Mouse (Mus musculus) liver, postnatal 0 days (tissue): ENCODE data around the gene Creb1. TPM values are rescaled to one million over a fixed set of nuclear protein-coding genes. Genes with fewer than 3 reads are reported as not detected.

ENCODE experiments used
- ATAC-seq: fragments of 200-750 bp; cut with Nextera tagmentation; 2 replicates; pipeline ENCODE4 v1.8.0; 2017; ENCODE audit warnings: mild to moderate bottlenecking, moderate library complexity
- DNase-seq: peaks from one replicate; pipeline ENCODE4 v3.0.0-alpha.2; 2016
- H3K27ac ChIP-seq: fragments of 300-500 bp; sonication (generic); 2 replicates; pipeline ENCODE4 v1.5.1; 2014; ENCODE audit warnings: antibody characterized with exemption, moderate library complexity, mild to moderate bottlenecking, low read depth
- H3K27me3 ChIP-seq: fragments of 300-500 bp; sonication (generic); 2 replicates; pipeline ENCODE4 v1.6.1; 2014; ENCODE audit warnings: low read length, control low read depth, mixed read lengths; ENCODE audit not compliant: insufficient read depth
- H3K36me3 ChIP-seq: fragments of 300-500 bp; sonication (generic); replicated peaks from 2 replicates; pipeline ENCODE4 v1.6.1; 2014; ENCODE audit warnings: mild to moderate bottlenecking, control low read depth, low read length, moderate library complexity, mixed read lengths; ENCODE audit not compliant: insufficient read depth
- H3K4me1 ChIP-seq: fragments of 300-500 bp; sonication (generic); 2 replicates; pipeline ENCODE4 v1.6.1; 2014; ENCODE audit warnings: antibody characterized with exemption, mild to moderate bottlenecking, control low read depth; ENCODE audit not compliant: insufficient read depth
- H3K4me2 ChIP-seq: fragments of 300-500 bp; sonication (generic); 2 replicates; pipeline ENCODE4 v1.6.1; 2014; ENCODE audit warnings: low read depth, mild to moderate bottlenecking, low read length, moderate library complexity, mixed read lengths
- H3K4me3 ChIP-seq: fragments of 300-500 bp; sonication (generic); 2 replicates; pipeline ENCODE4 v1.5.1; 2014; ENCODE audit warnings: low read depth, low read length
- H3K9ac ChIP-seq: fragments of 300-500 bp; sonication (generic); replicated peaks from 2 replicates; pipeline ENCODE4 v1.6.1; 2014; ENCODE audit warnings: mild to moderate bottlenecking, moderate library complexity
- H3K9me3 ChIP-seq: fragments of 300-500 bp; sonication (generic); 2 replicates; pipeline ENCODE4 v1.6.1; 2016; ENCODE audit warnings: mild to moderate bottlenecking, control low read depth, low read length, mixed read lengths
- CTCF ChIP-seq: sonication (generic); IDR thresholded peaks from 2 replicates; pipeline ENCODE4 v1.5.1; 2016; ENCODE audit warnings: antibody characterized with exemption, low read depth
- EP300 ChIP-seq: IDR thresholded peaks from 2 replicates; pipeline ENCODE4 v1.6.1; 2016; ENCODE audit warnings: antibody characterized with exemption, low read depth, mild to moderate bottlenecking
- WGBS: fragments of 180-500 bp; shearing (Covaris S2); extraction: QIAGEN DNeasy Blood & Tissue Kit; methylation state at CpG from one replicate; pipeline ENCODE4 v1.1.7; 2014; ENCODE audit not compliant: insufficient replicate concordance; 5-methylcytosine and 5-hydroxymethylcytosine counted together
- polyA plus RNA-seq: library from polyadenylated mRNA; unstranded; fragments of >200 nt; fragmentation: Nextera tagmentation; extraction: Ambion mirVana; gene quantifications from 2 replicates; pipeline ENCODE4 v1.2.1, GENCODE M21; 2015

The Creb1 gene
- polyA plus RNA-seq, 1 experiment from 2014 or later: 5.9 TPM

DNA sequence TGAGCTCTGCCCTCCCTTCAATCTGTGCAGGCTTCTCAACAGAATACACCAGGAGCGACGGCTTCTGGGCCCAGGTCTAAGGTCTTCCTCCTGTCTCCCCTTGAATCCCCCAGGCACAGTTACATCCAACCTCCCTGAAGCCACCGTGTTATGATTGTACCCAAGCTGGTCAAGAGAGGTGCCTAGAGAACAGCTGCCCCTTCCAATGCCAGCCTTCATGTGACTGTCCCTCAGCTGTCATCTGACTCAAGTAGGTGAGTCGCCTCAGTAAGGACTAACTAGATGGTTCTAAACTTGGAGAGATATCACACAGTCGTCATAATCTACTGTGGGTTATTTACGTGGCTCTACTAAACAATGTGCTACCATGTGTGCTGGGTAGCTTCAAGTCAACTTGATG is 121.3 kb downstream of the Creb1 start:
- no peaks in the 10 kb centered on the region for H3K4me1 ChIP-seq
- H3K4me2 ChIP-seq: no peak overlapping the region
- no peaks in the 10 kb centered on the region for H3K9me3 ChIP-seq
- no peaks in the 10 kb centered on the region for H3K36me3 ChIP-seq
- DNase-seq (no peak), ATAC-seq (no peak)
- TF ChIP-seq EP300 (no peak), CTCF (no peak)
- H3K4me3 ChIP-seq: no peak overlapping the region
- H3K27me3 ChIP-seq: no peaks in the 10 kb centered on the region
- WGBS: 83% methylated on average over 6 of the region's 6 CpGs
- no peak overlapping the region for H3K9ac ChIP-seq
- H3K27ac ChIP-seq: no peak overlapping the region

Other genes starting within 250 kb of the Creb1 start
- 6.7 and 7.4 TPM in 2 replicates for gene Mettl21a, start 84.6 kb downstream of the Creb1 start, polyA plus RNA-seq
- gene Ccnyl1, start 157.8 kb downstream of the Creb1 start, polyA plus RNA-seq: 0.89 and 1.3 TPM in 2 replicates
- 0.94 and 0.99 TPM in 2 replicates for gene Fzd5, start 205.1 kb downstream of the Creb1 start, polyA plus RNA-seq